Mouse (Mus musculus) hindbrain, embryonic 13.5 days (tissue): ENCODE results near the gene Wdr59. TPM values are rescaled to one million over a fixed set of nuclear protein-coding genes. Genes with fewer than 3 reads are reported as not detected.
A peak's percentile ranks its signal among the peaks of the same experiment; 100 is the strongest.

ENCODE experiments used
- ATAC-seq: fragments of 200-750 bp; cut with Nextera tagmentation; 2 replicates; pipeline ENCODE4 v1.8.0; 2017; ENCODE audit warnings: moderate TSS enrichment; ENCODE audit not compliant: low FRiP score
- H3K27ac ChIP-seq: fragments of 300-500 bp; sonication (generic); 2 replicates; pipeline ENCODE4 v1.5.1; 2015; ENCODE audit warnings: inconsistent platforms, mild to moderate bottlenecking, moderate library complexity
- H3K27me3 ChIP-seq: fragments of 300-500 bp; sonication (generic); 2 replicates; pipeline ENCODE4 v1.6.1; 2015; ENCODE audit warnings: mild to moderate bottlenecking, inconsistent platforms
- H3K36me3 ChIP-seq: fragments of 300-500 bp; sonication (generic); 2 replicates; pipeline ENCODE4 v1.6.1; 2015; ENCODE audit warnings: mild to moderate bottlenecking, inconsistent platforms
- H3K4me1 ChIP-seq: fragments of 300-500 bp; sonication (generic); replicated peaks from 2 replicates; pipeline ENCODE4 v1.6.1; 2015; ENCODE audit warnings: inconsistent platforms
- H3K4me2 ChIP-seq: fragments of 300-500 bp; sonication (generic); 2 replicates; pipeline ENCODE4 v1.6.1; 2015; ENCODE audit warnings: inconsistent platforms, mild to moderate bottlenecking, moderate library complexity
- H3K4me3 ChIP-seq: fragments of 300-500 bp; sonication (generic); 2 replicates; pipeline ENCODE4 v1.5.1; 2015; ENCODE audit warnings: mild to moderate bottlenecking, inconsistent platforms
- H3K9ac ChIP-seq: fragments of 300-500 bp; sonication (generic); 2 replicates; pipeline ENCODE4 v1.6.1; 2015; ENCODE audit warnings: mild to moderate bottlenecking, inconsistent platforms
- H3K9me3 ChIP-seq: fragments of 300-500 bp; sonication (generic); 2 replicates; pipeline ENCODE4 v1.6.1; 2016; ENCODE audit warnings: inconsistent platforms
- WGBS: fragments of 180-500 bp; shearing (Covaris S2); methylation state at CpG from one replicate; pipeline ENCODE4 v1.1.7; 2015; 5-methylcytosine and 5-hydroxymethylcytosine counted together
- polyA plus RNA-seq: library from polyadenylated mRNA; unstranded; fragments of >200 nt; fragmentation: Nextera tagmentation; extraction: Ambion mirVana; gene quantifications from 2 replicates; pipeline ENCODE4 v1.2.1, GENCODE M21; 2015

Wdr59 gene
- polyA plus RNA-seq, 1 experiment from 2014 or later, result 7.4 TPM

DNA sequence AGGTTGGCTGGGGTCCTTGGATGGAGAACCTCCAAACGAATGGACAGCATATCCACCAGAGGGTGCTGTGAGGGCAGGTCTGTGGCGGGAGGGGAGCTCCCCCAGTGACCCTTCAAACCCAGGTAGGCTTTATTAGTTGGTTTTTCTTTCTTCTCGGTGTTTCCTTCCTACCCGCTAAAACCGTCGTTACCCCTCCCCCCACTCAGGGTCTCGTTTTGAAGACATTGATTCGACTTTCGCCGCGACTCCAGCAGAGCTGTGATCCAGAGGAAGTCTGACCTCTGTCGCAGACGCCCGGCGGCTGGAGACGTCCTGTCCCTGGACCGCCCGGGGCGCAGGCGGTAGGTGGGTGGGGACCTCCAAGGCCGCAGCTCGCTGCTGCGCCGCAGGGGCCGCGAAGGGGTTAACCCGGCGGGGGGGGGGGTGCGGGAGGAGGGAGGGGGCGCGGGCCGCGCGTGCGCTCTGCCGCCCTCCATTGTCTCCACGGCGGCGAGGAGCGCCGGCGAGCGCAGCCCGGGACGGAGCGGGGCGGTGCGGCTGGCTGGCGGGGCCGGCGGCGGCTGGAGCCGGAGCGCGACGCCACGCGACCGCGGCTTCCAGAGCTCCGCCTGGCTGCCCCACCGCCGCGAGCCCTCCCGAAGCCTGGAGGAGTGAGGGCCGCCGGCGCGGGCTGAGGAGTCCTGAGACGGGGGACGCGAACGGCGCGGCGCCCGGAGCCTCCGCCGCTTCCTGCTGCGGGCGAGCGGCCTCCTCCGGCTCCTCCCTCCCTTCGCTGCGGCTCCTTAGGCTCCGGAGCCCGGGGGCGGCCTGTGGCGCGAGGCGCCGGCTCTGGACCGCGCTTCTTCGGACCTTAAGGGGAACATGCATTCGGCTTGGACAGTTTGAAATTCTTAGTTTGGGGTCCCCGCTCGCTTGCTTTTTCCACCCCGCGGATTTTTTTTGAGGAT lies 14.4 kb upstream of the Wdr59 start, which contains the start of gene Znrf1:
Gene Znrf1, plus strand, starts transcription at position 67 of the 947 bp plus-strand sequence.
- H3K27me3 ChIP-seq, result no peaks in the 10 kb centered on the region
- WGBS, result under 1% methylated on average over 44 of the region's 100 CpGs
- no peaks in the 10 kb centered on the region for H3K36me3 ChIP-seq
- H3K9me3 ChIP-seq, result no peaks in the 10 kb centered on the region
- peak within 1 kb of the TSS; percentile 98 for H3K27ac ChIP-seq
- peaks cover 36% of the 10 kb centered on the region for H3K4me1 ChIP-seq
- peak; percentile 93 for ATAC-seq
- peak within 1 kb of the TSS; percentile 98 for H3K9ac ChIP-seq
- H3K4me3 ChIP-seq, result peak within 1 kb of the TSS; percentile 99
- H3K4me2 ChIP-seq, result peak within 1 kb of the TSS; percentile 99

DNA sequence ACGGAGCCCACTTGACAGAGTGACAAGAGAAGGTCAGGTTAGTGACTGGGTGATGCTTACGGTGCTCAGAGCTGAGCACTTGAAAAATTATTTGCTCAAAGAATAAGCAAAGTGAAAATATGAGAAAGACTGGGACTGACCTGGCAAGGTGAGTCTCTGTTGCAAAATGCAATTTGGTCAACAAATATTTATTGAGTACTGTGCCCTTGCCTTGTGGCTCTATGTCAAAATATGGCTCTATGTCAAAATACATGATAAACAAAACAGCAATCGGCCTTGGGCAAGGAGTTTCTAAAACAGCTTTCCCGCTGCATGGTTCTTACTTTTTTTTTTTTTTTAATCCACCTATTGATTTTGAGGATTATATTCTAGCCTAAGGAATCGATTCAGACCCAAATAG lies 13.6 kb upstream of the Wdr59 start:
- 44% methylated on average over 5 of the region's 5 CpGs for WGBS
- peak overlapping the region; percentile 99 for H3K4me3 ChIP-seq
- H3K9me3 ChIP-seq, result no peaks in the 10 kb centered on the region
- H3K4me1 ChIP-seq, result peaks cover 27% of the 10 kb centered on the region
- H3K27me3 ChIP-seq, result no peaks in the 10 kb centered on the region
- no peak for ATAC-seq
- no peaks in the 10 kb centered on the region for H3K36me3 ChIP-seq
- H3K27ac ChIP-seq, result peak overlapping the region; percentile 98; the same call in 1 of the 2 replicates
- H3K9ac ChIP-seq, result no peak overlapping the region
- peak overlapping the region; percentile 99 for H3K4me2 ChIP-seq

DNA sequence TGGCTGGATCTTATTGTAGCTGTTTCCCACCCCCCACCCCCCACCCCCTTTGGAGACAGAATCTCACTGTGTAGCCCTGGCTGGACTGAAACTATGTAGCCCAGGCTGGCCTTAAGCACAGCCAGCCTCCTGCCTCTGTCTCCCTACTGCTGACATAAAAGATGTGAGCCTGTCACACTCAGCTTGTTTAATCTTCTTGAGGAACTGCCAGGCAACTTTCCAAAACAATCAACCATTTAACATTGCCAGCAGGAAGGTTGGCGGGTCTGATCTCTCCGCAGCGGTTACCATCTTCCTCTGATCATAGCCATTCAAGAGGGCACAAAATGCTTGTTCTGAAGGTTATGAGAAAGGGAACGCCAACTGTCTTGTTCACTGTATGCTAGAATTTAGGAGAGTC lies 11.6 kb upstream of the Wdr59 start:
- Histone ChIP-seq H3K9me3 (no peaks in the 10 kb centered on the region), H3K4me1 (peaks cover 7% of the 10 kb centered on the region), H3K9ac (no peak overlapping the region), H3K27me3 (no peaks in the 10 kb centered on the region), H3K4me2 (no peak overlapping the region), H3K36me3 (no peaks in the 10 kb centered on the region), H3K27ac (no peak overlapping the region), H3K4me3 (no peak overlapping the region)
- no peak for ATAC-seq
- 63% methylated on average over 4 of the region's 4 CpGs for WGBS

DNA sequence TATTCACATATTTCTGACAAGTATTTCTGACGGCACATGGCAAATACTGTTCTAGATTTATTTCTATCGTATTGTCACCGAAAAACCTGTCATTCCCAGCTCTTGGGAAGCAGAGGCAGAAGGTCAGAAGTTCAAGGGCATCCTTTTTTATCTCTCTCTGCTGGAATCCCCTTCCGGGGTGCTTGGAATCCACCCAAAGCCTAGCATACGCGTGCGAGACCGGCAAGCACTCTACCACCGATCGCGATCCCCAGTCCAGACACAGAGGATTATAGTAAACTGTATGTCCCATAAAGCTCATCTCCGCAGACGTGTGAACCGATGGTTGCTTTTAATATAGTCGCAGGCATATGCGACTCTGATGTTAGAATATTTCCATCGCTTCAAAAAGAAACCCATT lies 9.7 kb upstream of the Wdr59 start:
- H3K27me3 ChIP-seq, result no peaks in the 10 kb centered on the region
- ATAC-seq, result no peak
- no peaks in the 10 kb centered on the region for H3K36me3 ChIP-seq
- no peaks in the 10 kb centered on the region for H3K9me3 ChIP-seq
- H3K27ac ChIP-seq, result no peak overlapping the region
- no peak overlapping the region for H3K4me3 ChIP-seq
- H3K4me1 ChIP-seq, result no peaks in the 10 kb centered on the region
- H3K4me2 ChIP-seq, result no peak overlapping the region
- H3K9ac ChIP-seq, result no peak overlapping the region
- 91% methylated on average over 17 of the region's 17 CpGs for WGBS

DNA sequence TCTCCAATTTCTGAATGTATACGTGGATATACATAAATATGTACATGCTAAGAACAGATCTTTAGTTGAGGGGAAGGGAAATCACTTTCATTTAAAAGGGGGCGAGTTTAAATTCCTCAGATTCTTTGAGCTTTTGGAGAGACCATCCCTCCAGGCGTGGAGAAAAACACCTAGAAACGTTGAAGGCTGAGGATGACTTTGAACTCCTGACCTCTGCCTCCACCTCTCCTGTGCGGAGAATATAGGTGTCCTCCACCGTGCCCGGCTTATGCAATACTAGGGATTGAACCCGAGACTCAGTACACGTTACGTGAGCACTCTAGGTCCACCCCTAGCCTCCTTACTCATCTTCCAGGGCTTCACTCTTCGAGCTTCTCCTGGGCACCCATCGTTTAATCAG lies 9.3 kb upstream of the Wdr59 start:
- no peaks in the 10 kb centered on the region for H3K4me1 ChIP-seq
- H3K36me3 ChIP-seq, result no peaks in the 10 kb centered on the region
- H3K9ac ChIP-seq, result no peak overlapping the region
- no peaks in the 10 kb centered on the region for H3K27me3 ChIP-seq
- ATAC-seq, result no peak
- 81% methylated on average over 12 of the region's 12 CpGs for WGBS
- H3K27ac ChIP-seq, result no peak overlapping the region
- H3K4me2 ChIP-seq, result no peak overlapping the region
- no peaks in the 10 kb centered on the region for H3K9me3 ChIP-seq
- H3K4me3 ChIP-seq, result no peak overlapping the region

DNA sequence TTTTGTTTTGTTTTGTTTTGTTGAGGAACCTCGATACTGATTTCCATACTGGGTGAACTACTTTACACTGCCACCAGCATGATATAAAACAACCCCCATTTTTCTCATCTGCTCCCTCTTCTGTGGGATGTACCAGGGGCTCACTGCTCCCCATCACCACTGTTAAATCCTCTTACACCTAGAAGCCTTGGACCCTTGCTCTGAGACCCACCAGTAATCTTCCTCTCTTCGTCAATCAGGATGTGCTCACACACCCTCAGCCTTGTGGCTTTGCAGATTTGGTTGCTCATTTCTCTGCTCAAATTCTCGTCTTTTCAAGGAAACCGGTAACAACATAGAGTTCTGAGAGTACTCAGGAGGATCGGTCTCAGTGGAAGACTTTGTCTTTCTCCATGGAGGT lies 6.2 kb upstream of the Wdr59 start:
- ATAC-seq, result no peak
- Histone ChIP-seq H3K4me1 (no peaks in the 10 kb centered on the region), H3K4me2 (no peak overlapping the region), H3K27me3 (no peaks in the 10 kb centered on the region), H3K9me3 (no peaks in the 10 kb centered on the region), H3K27ac (no peak overlapping the region), H3K36me3 (no peaks in the 10 kb centered on the region), H3K4me3 (no peak overlapping the region), H3K9ac (no peak overlapping the region)
- 90% methylated on average over 5 of the region's 5 CpGs for WGBS

DNA sequence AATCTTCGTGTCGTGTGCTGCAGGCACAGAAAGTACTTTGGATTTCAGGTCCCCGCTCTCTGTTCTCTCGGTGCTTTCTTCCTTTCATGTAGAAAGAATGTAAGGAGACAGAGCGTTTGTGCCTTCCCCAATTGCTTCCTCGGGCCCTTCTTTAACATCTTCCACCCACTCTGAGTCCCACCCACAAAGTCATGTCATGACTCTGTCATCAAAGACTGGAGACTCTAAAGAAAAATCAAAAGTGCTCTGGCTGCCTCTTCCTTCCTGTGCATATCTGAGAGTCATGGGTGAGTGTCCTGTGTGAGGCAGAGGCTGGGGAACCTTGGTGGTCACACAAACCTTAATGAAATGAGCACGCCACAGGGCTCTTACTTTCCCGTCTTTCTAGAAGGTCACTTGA lies 5.3 kb upstream of the Wdr59 start:
- 0 out of 2 replicates have a peak, but pooled peaks cover 3% of the 10 kb centered on the region for H3K4me1 ChIP-seq
- no peak overlapping the region for H3K4me3 ChIP-seq
- no peak overlapping the region for H3K4me2 ChIP-seq
- H3K36me3 ChIP-seq, result no peaks in the 10 kb centered on the region
- WGBS, result 71% methylated on average over 8 of the region's 8 CpGs
- no peaks in the 10 kb centered on the region for H3K27me3 ChIP-seq
- no peak overlapping the region for H3K9ac ChIP-seq
- no peak for ATAC-seq
- no peak overlapping the region for H3K27ac ChIP-seq
- no peaks in the 10 kb centered on the region for H3K9me3 ChIP-seq

DNA sequence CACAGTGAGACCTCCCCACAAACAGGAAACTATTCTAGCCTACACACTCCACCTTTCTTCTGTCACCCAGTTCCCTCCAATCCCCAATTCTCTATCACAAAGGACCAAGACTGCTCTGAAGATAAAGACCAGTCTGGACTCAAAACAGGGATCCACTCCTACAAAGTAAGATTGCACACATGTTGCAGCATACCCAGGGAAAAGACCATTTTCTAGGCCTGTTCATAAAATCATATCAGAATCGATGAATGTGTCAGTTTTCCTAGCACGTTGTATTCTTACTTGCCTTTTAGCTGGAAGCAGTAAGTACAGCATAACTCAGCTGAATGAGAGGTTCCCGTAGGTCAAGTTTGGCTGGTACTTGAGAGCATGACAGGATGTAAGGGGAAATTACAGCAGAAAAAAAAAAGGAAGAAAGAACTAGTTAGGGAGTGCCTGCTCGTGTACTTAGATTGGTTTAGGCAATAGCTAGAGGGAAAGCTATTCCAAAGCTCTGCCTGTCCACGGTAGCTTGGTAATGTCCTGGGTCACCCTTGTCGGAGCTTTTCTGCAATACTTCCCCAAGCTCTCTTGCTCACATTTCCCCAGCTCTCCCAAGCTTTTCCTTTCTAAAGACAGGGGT lies 4.6 kb upstream of the Wdr59 start:
- H3K27me3 ChIP-seq, result no peaks in the 10 kb centered on the region
- 83% methylated on average over 6 of the region's 6 CpGs for WGBS
- H3K27ac ChIP-seq, result no peak overlapping the region
- H3K4me2 ChIP-seq, result no peak overlapping the region
- no peaks in the 10 kb centered on the region for H3K36me3 ChIP-seq
- no peak overlapping the region for H3K4me3 ChIP-seq
- H3K9ac ChIP-seq, result no peak overlapping the region
- no peak for ATAC-seq
- 0 out of 2 replicates have a peak, but pooled peaks cover 3% of the 10 kb centered on the region for H3K4me1 ChIP-seq
- H3K9me3 ChIP-seq, result no peaks in the 10 kb centered on the region

DNA sequence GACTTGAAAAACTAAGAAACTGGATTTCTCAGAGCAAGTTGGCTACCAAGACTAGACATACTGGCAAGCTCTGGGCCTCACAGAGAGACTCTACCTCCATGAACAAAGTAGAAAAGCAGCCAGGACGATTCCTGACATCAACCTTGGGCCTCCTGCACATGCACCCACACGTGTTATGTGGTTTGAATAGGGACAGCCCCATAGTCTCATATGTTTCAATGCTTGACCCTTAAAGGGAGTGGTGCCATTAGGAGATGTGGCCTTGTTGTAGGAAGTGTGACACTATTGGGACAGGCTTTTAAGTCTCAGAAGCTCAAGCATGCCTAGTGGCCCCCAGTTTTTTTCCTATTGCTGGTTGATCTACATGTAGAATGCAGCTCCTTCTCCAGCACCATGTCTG lies 4.4 kb downstream of the Wdr59 start:
- Histone ChIP-seq H3K4me2 (no peak overlapping the region), H3K4me3 (no peak overlapping the region), H3K9me3 (no peaks in the 10 kb centered on the region), H3K27me3 (no peaks in the 10 kb centered on the region), H3K4me1 (peaks cover 17% of the 10 kb centered on the region), H3K9ac (no peak overlapping the region), H3K27ac (no peak overlapping the region), H3K36me3 (no peaks in the 10 kb centered on the region)
- no peak for ATAC-seq
- WGBS, result 78% methylated on average over 2 of the region's 2 CpGs

DNA sequence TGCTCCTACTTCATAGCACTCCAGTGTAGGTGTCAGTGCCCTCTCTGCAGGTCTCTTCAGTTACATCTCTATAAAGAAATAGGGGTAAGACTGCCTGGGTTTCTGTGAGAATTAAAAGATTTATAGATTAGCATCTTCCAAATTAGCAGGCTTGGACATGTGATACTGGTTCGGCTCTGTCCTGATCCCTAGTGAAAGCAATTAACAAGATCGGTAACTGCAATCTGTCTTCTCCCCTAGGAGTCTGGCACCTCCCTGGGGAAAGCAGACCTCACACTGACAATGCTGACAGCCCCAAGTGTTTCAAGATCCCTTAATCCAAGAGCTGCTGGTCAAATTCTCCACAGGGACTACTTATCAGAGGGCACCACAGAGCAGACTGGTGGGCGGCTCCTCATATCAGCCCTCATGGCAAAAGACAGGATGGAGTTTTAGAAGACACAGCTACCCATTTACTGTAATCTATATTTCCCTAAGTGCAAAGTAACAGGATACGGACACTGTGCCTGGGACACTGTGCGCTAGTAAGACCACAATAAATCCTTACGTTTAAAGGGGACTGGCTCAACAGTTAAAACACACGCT lies 5.3 kb downstream of the Wdr59 start:
- H3K27ac ChIP-seq, result no peak overlapping the region
- 79% methylated on average over 7 of the region's 7 CpGs for WGBS
- no peak for ATAC-seq
- H3K9me3 ChIP-seq, result no peaks in the 10 kb centered on the region
- no peaks in the 10 kb centered on the region for H3K36me3 ChIP-seq
- no peak overlapping the region for H3K9ac ChIP-seq
- no peak overlapping the region for H3K4me3 ChIP-seq
- no peaks in the 10 kb centered on the region for H3K27me3 ChIP-seq
- peaks cover 14% of the 10 kb centered on the region for H3K4me1 ChIP-seq
- no peak overlapping the region for H3K4me2 ChIP-seq

DNA sequence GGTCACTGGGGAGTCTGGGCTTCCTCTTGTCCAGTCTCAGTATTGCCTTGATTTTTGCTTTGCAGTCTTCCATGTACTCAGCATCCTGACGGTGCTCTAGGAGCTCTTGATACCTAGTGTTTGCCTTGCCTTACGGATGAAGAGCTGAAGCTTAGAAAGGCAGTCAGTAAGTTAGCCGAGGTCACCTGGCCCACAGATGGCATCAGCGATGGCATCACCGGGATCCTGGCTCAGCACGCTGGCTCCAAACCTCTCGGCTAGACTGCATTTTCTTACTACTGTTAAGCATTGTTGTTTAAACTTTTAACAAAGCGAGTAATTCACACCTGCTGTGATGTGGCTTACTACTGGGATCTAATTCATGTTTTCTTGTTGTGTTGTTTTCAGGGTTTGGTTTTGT lies 8.4 kb downstream of the Wdr59 start:
- Histone ChIP-seq H3K4me2 (no peak overlapping the region), H3K9ac (no peak overlapping the region), H3K4me1 (peaks cover 10% of the 10 kb centered on the region), H3K9me3 (no peaks in the 10 kb centered on the region), H3K36me3 (no peaks in the 10 kb centered on the region), H3K4me3 (no peak overlapping the region), H3K27me3 (no peaks in the 10 kb centered on the region), H3K27ac (no peak overlapping the region)
- ATAC-seq, result no peak
- 80% methylated on average over 8 of the region's 8 CpGs for WGBS

DNA sequence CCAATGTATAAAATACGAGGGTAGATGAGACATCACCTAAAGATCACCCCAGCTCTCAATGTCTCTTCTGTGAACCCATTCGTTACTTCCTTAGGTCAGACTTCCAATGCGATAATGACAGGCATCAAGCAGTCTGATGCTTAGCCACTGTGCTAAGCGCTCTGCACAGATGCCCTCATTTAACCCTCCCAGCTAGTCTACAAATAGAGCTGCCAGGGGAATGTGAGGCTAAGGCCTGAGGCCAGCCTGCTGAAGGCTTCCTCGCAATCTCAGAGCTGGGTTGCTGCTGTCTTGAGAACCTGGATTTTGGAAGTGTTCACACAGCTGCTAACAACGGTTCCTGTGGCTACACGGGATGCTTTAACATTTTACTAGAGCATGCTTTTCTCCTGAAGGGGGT lies 9.0 kb downstream of the Wdr59 start:
- Histone ChIP-seq H3K9ac (peak overlapping the region; percentile 55; the same call in 1 of the 2 replicates), H3K36me3 (no peaks in the 10 kb centered on the region), H3K9me3 (no peaks in the 10 kb centered on the region), H3K27me3 (no peaks in the 10 kb centered on the region), H3K4me3 (no peak overlapping the region), H3K4me1 (peaks cover 10% of the 10 kb centered on the region), H3K27ac (no peak overlapping the region), H3K4me2 (no peak overlapping the region)
- ATAC-seq, result no peak
- 80% methylated on average over 7 of the region's 7 CpGs for WGBS
